Mouse (Mus musculus): ENCODE results near the gene Prdx1.
"Not testable (repeated sequence)": the region's sequence is repeated elsewhere in the genome, so short reads cannot be mapped to it uniquely, and the experiment has no call there.

The Prdx1 gene

DNA sequence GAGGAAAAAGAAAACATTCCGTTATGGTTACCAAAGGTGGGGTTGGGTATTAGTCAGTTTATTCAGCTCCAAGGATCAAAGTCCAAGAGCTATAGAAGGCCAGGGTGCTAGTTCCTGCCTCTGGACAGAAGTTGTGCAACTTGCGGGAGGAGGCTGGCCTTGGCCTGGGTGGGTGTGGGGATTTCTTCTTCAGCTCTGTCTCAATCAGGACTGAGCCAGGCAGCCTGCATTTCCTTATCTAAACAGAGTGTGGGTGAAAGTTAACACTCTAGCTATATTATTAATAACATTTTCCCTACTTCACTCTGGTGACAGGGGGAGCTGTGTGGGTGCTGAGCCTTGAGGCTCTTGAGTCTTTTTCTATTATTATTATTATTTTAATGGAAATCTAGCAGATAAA is 12.6 kb upstream of the Prdx1 start:
- in situ Hi-C loops (cut with MboI; ENCODE audit: low pct_unique_long_range_greater_than_20kb in 1 of 2, low sequenced_read_pairs in 2 of 2, unreplicated experiment in 1 of 2), result no loop called here

DNA sequence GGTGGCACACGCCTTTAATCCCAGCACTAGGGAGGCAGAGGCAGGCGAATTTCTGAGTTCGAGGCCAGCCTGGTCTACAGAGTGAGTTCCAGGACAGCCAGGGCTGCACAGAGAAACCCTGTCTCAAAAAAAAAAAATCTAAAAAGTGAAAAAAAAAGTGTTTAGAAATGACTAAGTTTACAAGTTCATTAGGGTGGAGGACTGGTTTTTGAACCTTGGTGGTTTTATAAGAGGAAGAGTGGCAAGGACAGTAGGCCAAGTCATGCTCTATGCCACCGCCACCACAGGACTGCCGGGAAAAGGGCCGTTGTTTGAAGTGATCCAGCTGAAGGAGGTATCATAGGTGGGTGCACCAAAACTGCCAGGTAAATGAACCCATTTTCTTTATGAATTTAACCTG is 10.6 kb upstream of the Prdx1 start:
- in situ Hi-C loops (cut with MboI; ENCODE audit: low pct_unique_long_range_greater_than_20kb in 1 of 2, low sequenced_read_pairs in 2 of 2, unreplicated experiment in 1 of 2), result not testable (repeated sequence)

DNA sequence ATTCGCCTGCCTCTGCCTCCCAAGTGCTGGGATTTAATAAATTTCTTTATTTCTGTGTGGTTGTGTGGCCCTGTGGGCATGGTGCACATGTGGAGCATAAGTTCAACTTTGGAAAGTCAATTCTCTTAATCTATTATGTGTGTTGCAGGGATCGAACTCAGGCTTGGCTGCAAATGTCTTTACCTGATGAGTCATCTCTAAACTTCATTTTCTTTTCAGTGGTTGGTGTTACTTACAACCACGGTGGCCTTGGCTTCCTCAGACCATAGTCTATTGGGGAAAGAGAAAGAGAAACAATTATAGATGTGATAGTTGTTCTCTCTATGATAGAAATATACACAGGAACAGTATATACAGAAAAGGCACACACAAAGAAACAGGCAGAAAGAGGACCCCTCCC is 9.3 kb upstream of the Prdx1 start:
- in situ Hi-C loops (cut with MboI; ENCODE audit: low pct_unique_long_range_greater_than_20kb in 1 of 2, low sequenced_read_pairs in 2 of 2, unreplicated experiment in 1 of 2), result no loop called here

DNA sequence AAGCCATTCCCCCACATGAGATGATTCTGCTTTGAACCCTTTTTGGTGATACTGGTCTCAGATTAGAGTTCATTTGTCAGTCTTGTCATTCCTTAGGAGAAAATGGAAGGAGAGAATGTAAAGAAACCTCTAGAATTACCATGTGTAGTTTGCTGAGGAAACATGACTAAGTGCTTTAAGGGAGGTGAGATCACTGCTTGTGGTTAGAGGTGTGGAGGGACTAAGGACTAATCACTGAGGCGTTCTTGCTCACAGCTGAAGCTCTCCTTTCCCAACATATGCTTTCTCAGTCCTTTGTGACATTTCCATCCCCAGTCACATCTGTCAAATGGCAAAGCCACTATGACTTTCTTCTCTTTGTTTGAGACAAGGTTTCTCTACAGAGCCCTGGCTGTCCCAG is 7.5 kb upstream of the Prdx1 start:
- in situ Hi-C loops (cut with MboI; ENCODE audit: low pct_unique_long_range_greater_than_20kb in 1 of 2, low sequenced_read_pairs in 2 of 2, unreplicated experiment in 1 of 2), result no loop called here

DNA sequence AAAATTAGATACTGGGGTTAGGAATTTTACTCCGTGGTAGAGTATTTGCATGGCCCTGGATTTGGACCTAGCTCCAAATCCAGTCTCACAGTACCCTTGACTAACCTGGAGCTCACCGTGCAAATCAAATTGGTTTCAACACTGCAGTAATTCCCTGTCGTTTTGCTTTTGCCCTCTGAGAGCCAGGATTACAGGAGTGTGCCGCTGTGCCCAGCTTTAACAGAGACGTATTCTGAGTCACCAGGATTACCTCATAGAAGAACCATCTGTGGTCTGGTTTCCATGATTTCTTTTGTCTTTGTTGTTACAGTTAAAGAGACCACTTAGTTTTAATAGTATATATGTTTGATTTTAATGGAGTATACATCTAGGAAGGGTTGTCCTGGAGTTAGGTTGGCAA is 6.2 kb upstream of the Prdx1 start:
- in situ Hi-C loops (cut with MboI; ENCODE audit: low pct_unique_long_range_greater_than_20kb in 1 of 2, low sequenced_read_pairs in 2 of 2, unreplicated experiment in 1 of 2), result no loop called here

DNA sequence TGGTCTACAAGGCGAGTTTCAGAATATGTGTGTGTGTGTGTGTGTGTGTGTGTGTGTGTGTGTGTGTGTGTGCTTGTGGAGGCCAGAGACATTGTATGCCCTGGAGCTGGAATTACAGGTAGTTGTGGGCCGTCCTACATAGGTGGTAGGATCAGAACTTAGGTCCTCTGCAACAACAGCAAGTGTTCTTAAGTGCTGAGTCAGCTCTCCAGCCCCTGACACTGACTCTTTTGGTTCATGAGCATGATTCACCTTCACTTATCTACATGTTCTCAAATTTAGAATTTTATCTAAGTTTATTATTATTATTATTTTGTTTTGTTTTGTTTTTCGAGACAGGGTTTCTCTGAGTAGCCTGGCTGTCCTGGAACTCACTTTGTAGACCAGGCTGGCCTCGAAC is 4.8 kb upstream of the Prdx1 start:
- in situ Hi-C loops (cut with MboI; ENCODE audit: low pct_unique_long_range_greater_than_20kb in 1 of 2, low sequenced_read_pairs in 2 of 2, unreplicated experiment in 1 of 2), result not testable (repeated sequence)

DNA sequence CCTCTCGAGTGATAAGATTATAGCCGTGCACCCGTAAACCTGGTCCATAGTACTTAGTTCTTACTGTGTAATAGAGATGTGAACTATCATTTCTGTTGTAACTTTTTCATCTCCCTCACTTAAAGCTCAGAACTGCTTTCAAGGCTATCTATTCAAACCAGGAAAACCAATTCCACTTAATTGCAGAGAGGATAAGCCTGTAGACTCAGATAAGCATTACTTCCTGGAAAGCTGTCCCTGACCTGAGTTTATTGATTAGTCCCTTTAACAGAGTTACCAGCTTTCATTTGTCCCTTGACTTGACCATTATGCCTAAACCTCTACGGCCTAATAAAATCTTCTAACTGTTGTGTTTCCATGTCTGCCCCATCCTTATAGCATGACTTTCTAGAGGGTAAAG is 1.4 kb upstream of the Prdx1 start:
- in situ Hi-C loops (cut with MboI; ENCODE audit: low pct_unique_long_range_greater_than_20kb in 1 of 2, low sequenced_read_pairs in 2 of 2, unreplicated experiment in 1 of 2), result no loop called here

DNA sequence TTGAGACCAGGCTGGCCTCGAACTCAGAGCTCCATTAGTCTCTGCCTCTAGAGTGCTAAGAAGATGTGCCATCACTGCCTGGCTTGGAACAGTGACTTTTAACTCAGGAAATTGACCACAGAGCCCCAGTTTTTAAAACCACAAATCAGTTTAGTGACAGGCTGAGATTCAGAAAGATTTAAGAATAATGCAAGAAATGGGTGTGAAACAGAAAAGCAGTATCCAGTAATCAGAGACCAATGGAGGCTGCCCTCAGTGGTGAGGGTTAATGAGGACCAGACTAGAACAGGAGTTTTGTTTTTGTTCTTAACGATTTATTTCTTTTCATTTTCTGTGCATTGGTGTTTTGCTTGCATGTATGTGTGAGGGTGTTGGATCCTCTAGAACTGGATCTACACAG is 679 bp upstream of the Prdx1 start:
- in situ Hi-C loops (cut with MboI; ENCODE audit: low pct_unique_long_range_greater_than_20kb in 1 of 2, low sequenced_read_pairs in 2 of 2, unreplicated experiment in 1 of 2), result no loop called here

DNA sequence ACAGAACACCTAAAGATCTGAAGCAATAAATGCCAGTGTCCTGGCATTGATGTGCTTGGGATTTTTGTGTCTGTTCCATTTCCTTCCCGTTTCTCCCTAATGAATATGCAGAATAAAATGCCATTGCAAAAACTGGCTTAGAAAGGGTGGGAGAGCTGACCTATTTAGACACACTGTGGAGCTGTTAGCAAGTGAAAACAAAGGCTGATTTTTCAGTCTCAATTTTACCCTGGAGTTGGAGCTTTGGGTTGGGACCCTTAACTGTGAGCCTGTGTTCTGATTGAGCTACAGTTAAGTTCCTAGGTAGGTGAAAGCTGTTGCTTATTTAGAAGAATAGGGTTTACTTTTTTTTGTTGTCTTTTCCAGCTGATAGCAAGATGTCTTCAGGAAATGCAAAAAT is 1.7 kb downstream of the Prdx1 start:
- in situ Hi-C loops (cut with MboI; ENCODE audit: low pct_unique_long_range_greater_than_20kb in 1 of 2, low sequenced_read_pairs in 2 of 2, unreplicated experiment in 1 of 2), result no loop called here

DNA sequence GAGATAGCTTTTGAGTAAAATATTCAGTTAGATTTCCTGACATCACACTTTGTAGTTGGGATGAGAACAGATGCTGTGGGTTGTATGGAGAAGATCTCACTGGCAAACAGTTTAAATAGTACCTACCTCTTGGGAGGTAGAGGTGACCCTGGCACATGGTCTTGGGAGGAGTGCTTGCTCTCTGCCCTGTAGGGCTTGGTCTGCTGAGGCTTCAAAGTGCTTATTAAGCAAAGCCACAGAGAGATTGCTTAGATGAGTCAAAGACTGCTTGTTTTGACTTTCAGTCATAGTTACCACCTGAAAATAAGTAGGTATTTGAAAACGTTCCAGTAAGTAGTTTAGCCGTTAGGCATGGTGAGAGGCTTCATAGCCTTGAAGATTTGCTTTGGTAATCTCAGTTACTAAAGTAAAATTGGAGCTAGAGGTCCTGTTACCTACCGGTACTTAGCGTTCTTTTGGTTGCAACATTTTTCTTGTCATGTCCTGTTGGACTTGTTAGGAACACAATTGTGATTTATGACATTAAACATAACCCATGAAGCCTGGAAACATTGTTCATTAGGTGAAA is 4.0 kb downstream of the Prdx1 start:
- in situ Hi-C loops (cut with MboI; ENCODE audit: low pct_unique_long_range_greater_than_20kb in 1 of 2, low sequenced_read_pairs in 2 of 2, unreplicated experiment in 1 of 2), result no loop called here

DNA sequence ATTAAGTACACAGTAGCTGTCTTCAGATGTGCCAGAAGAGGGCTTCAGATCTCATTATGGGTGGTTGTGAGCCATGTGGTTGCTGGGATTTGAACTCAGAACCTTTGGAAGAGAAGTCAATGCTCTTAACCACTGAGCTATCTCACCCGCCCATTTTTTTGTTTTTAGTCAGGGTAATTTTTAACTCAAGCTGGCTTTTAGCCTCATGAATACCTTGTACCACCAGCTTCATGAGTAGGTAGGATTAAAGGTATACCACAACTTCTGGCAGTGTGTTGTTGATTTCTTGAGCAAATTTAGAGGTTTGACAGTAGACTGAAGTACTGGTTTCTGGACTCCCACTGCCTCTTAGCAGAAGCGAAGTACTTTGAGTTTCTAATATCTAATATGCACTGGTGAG is 6.8 kb downstream of the Prdx1 start:
- in situ Hi-C loops (cut with MboI; ENCODE audit: low pct_unique_long_range_greater_than_20kb in 1 of 2, low sequenced_read_pairs in 2 of 2, unreplicated experiment in 1 of 2), result no loop called here

DNA sequence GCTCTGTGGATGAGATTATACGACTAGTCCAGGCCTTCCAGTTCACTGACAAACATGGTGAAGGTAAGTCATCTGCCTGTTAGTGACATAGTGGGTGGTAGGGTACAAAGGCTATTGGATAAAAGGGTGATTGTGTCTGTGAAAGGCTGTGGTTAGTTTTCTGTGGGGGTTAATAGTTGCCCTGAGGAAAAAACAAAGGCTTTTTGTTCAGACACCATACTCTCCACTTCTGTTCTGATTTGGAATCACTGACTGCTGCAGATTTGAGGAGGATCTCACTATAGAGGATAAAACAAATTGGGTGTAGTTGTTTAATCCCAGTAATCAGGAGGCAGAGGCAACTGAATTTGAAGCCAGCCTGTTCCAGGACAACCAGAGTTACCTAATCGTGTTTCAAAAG is 8.4 kb downstream of the Prdx1 start:
- in situ Hi-C loops (cut with MboI; ENCODE audit: low pct_unique_long_range_greater_than_20kb in 1 of 2, low sequenced_read_pairs in 2 of 2, unreplicated experiment in 1 of 2), result no loop called here

DNA sequence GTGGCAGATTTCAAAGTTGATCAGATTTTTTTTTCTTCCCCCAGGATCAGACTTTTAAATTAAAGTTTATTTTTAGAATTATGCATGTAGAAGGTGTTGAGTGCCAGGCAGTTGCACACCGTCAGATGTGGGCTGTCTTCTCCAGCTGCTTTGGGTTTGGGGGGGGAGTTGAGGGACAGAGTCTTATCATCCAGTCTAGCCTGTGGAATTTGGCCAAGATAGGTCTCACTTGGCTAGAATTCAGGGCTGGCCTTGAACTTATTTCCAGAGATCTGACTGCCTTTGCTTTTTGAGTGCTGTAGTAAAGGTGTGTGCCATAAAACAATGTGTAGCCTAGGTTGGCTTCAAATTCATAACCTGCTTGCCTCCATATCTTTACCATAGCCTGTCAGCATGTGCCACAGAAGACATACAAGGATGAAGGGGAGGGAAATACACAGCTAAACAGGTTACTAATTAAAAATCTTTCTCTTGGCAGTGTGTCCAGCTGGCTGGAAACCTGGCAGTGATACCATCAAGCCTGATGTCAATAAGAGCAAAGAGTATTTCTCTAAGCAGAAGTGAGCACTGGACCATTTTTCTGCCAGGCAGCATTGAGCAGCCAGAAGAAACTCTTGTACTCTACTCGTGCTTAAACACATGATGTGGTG is 13.5 kb downstream of the Prdx1 start:
- in situ Hi-C loops (cut with MboI; ENCODE audit: low pct_unique_long_range_greater_than_20kb in 1 of 2, low sequenced_read_pairs in 2 of 2, unreplicated experiment in 1 of 2), result no loop called here

DNA sequence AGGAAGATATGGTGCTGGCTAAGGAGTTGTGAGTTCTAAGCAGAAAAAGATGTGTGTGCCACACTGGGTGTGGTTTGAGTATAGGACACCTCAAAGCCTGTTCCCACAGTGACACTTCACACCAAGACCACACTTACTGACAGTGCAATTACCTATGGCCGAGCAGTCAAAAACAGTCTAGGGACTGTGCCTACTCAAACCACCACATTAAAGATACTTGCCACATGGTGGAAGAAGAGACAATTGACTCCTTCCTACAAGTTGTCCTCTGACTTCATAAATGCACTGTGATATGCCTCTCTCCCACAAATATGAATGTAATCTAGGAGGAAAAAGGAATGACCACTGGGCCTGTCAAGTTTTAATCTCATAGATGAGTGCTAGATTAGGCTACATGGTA is 15.6 kb downstream of the Prdx1 start:
- in situ Hi-C loops (cut with MboI; ENCODE audit: low pct_unique_long_range_greater_than_20kb in 1 of 2, low sequenced_read_pairs in 2 of 2, unreplicated experiment in 1 of 2), result loop anchor here in 1 of 2 experiments (25.0 kb wide), 1 partner anchor 286 kb away; the partner anchor contains the start of genes Hectd3 and Urod

DNA sequence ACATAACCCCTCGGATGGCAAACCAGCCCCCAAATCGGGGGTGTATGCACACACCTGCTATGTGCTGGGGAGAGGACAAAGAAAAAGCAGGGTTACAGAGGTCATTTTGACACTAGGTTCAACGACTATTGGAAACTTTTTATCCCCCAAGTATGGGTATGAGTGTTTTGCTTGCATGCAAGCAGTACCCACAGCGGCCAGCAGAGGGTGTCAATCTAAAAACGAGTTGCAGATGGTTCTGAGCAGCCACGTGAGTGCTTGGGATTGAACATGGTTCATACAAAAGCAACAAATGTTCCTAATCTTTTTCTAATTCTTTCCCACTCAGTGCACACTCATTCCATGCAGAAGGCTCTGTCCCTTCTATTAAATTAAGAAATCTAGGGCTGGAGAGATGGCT is 18.5 kb downstream of the Prdx1 start:
- in situ Hi-C loops (cut with MboI; ENCODE audit: low pct_unique_long_range_greater_than_20kb in 1 of 2, low sequenced_read_pairs in 2 of 2, unreplicated experiment in 1 of 2), result loop anchor here in 1 of 2 experiments (25.0 kb wide), 1 partner anchor 283 kb away; the partner anchor contains the start of genes Hectd3 and Urod

DNA sequence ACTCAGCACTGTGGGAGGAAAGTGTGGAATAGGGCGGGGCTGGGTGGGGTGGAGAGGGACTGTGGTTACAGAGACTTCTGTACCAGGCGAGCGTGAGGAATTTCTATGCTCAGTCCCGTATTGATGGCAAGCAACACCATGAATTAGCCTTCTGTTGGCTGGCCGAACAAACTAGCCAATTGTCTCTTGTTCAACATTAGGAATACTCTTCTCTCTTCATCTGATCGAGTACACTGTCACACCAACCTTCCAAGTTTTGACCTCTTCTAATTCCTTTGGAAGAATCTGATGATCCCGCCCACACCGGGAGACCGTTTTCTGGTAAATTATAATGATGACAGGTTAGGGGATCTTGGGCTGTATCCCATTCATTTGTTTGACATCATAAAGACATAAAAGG is 22.3 kb downstream of the Prdx1 start:
- in situ Hi-C loops (cut with MboI; ENCODE audit: low pct_unique_long_range_greater_than_20kb in 1 of 2, low sequenced_read_pairs in 2 of 2, unreplicated experiment in 1 of 2), result loop anchor here in 1 of 2 experiments (25.0 kb wide), 1 partner anchor 280 kb away; the partner anchor contains the start of genes Hectd3 and Urod

DNA sequence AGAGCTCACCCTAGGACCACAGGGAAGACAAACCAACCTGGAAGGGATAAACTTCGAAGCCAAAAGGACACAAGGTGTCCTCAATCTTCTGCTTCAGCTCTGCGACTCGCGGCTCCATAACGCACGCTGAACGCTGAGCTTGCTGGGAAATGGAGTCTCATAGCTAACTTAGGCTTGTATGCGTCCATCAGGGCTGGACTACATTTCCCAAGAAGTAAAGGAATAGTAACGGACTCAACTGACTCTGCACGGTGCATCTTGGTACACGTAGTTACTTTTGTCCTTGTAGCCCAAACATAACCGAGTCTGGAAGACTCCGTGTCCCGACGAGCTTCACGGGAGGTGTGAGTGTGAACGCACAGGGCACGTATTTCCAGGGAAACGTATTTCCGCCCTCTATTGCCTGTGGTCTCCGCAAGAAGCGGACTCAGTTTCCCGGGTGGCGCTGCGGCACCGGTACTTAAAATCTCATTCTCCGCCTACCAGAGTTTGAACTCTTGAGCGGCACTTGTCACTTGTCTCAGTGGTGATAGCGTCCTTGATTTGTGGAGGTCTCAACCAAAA is 22.9 kb downstream of the Prdx1 start, which contains the start of the genes Mmachc and Ccdc163:
Mmachc (minus strand) TSS at position 206 of the 564 bp plus-strand sequence.
Ccdc163 (plus strand) TSS at position 309 of the 564 bp plus-strand sequence.
- in situ Hi-C loops (cut with MboI; ENCODE audit: low pct_unique_long_range_greater_than_20kb in 1 of 2, low sequenced_read_pairs in 2 of 2, unreplicated experiment in 1 of 2), result loop anchor here in 1 of 2 experiments (25.0 kb wide), 1 partner anchor 279 kb away; the partner anchor contains the start of genes Hectd3 and Urod

DNA sequence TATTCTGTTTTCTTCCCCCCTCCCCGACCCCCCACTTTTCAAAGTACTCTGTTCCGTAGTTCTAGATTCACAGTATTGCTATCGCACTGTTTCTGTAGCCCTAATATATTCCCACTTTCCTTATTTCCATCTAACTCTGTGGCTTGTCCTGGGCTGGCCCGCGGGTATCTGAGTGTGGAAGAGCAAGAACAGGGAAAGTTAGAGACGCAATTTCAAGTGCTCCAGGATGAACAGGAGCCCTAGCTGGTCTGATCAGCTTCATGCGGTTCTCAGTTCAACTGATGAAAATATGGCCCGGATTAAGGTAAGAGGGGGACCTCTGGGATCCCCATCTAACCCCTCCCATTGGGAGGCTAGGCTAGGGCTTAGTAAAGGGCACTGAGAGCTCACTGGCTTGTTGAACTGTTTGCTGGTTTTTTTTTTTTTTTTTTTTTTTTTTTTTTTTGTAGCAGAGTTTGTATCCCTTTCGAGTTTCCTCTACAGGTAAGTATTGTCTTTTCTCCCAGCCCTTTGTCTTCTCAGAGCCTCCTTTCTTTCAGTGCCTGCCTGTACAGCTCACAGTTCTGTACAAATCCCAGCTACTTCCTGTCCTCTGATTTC is 23.5 kb downstream of the Prdx1 start:
- in situ Hi-C loops (cut with MboI; ENCODE audit: low pct_unique_long_range_greater_than_20kb in 1 of 2, low sequenced_read_pairs in 2 of 2, unreplicated experiment in 1 of 2), result loop anchor here in 1 of 2 experiments (25.0 kb wide), 1 partner anchor 278 kb away; the partner anchor contains the start of genes Hectd3 and Urod

DNA sequence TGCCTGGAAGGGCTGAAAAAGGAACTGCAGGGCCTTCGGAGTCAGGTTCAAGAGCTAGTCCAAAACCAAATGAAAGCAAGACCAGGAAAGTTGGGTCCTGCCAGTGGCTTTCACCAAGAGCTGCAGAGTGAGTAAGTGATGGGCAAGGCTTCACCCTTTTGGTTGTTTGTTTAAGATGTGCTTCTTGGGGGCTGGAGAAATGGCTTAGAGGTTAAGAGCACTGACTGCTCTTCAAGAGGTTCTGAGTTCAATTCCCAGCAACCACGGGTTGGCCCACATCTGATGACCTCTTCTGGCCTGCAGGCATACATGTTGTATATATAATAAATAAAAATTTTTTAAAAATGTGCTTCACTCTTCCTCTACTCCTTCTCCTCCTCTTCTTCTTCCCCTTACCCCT is 24.8 kb downstream of the Prdx1 start:
- in situ Hi-C loops (cut with MboI; ENCODE audit: low pct_unique_long_range_greater_than_20kb in 1 of 2, low sequenced_read_pairs in 2 of 2, unreplicated experiment in 1 of 2), result loop anchor here in 1 of 2 experiments (25.0 kb wide), 1 partner anchor 277 kb away; the partner anchor contains the start of genes Hectd3 and Urod
